Mouse (Mus musculus) CH12.LX (cell line): ENCODE measurements around the gene Nrp2. TPM values are rescaled to one million over a fixed set of nuclear protein-coding genes. Genes with fewer than 3 reads are reported as not detected.

ENCODE experiments used
- DNase-seq: peaks from one replicate; pipeline ENCODE4 v3.0.0-alpha.2; 2013; ENCODE audit errors: extremely low read depth
- H3K27ac ChIP-seq: 2 replicates; pipeline ENCODE4 v1.5.1; 2012; ENCODE audit warnings: low read depth, mild to moderate bottlenecking, control low read depth, moderate library complexity; ENCODE audit not compliant: insufficient read depth
- H3K27me3 ChIP-seq: replicated peaks from 2 replicates; pipeline ENCODE3; 2012; ENCODE audit warnings: inconsistent platforms
- H3K36me3 ChIP-seq, 2 experiments: replicated peaks in 1 of 2; 2 replicates each; pipeline versions ENCODE3 to v1.6.1; 2012; ENCODE audit warnings: inconsistent platforms in 1 of 2, low read length in 1 of 2, mild to moderate bottlenecking in 1 of 2, mixed read lengths in 1 of 2, moderate library complexity in 1 of 2; ENCODE audit not compliant: control insufficient read depth in 1 of 2, insufficient read depth in 1 of 2
- H3K4me1 ChIP-seq, 2 experiments: 2 replicates each; pipeline ENCODE4 v1.6.1; 2012; ENCODE audit warnings: inconsistent platforms in 1 of 2, moderate library complexity in 1 of 2; ENCODE audit not compliant: insufficient read depth in 2 of 2, control insufficient read depth in 1 of 2
- H3K4me2 ChIP-seq: 2 replicates; pipeline ENCODE4 v1.6.1; 2012; ENCODE audit warnings: low read depth, mild to moderate bottlenecking, control low read depth; ENCODE audit not compliant: poor library complexity, insufficient read depth, severe bottlenecking
- H3K4me3 ChIP-seq, 3 experiments: fragments of 150-350 bp in 1 of 3; sonication (generic) in 1 of 3; replicated peaks in 1 of 3; 2 replicates each; pipeline versions ENCODE3 to v1.5.1; 2011 to 2012; ENCODE audit warnings: low read depth in 2 of 3, low read length in 2 of 3, mild to moderate bottlenecking in 2 of 3, moderate library complexity in 2 of 3, control low read depth in 1 of 3, improper control_type of control experiment in 1 of 3, inconsistent platforms in 1 of 3, mixed read lengths in 1 of 3; ENCODE audit not compliant: poor library complexity in 1 of 3
- H3K79me2 ChIP-seq: replicated peaks from 2 replicates; pipeline ENCODE4 v1.6.1; 2012; ENCODE audit warnings: mild to moderate bottlenecking, moderate library complexity; ENCODE audit not compliant: control insufficient read depth, poor library complexity, insufficient read depth, severe bottlenecking; ENCODE audit errors: extremely low read depth
- H3K9ac ChIP-seq: 2 replicates; pipeline ENCODE4 v1.6.1; 2012; ENCODE audit warnings: low read depth, mild to moderate bottlenecking, control low read depth, moderate library complexity; ENCODE audit not compliant: insufficient read depth
- H3K9me3 ChIP-seq: replicated peaks from 2 replicates; pipeline ENCODE3; 2012; ENCODE audit warnings: low read length, inconsistent platforms, mixed read lengths
- CHD1 ChIP-seq: IDR thresholded peaks from 2 replicates; pipeline ENCODE4 v1.6.1; 2012; ENCODE audit warnings: low read depth, low read length, improper control_type of control experiment, inconsistent platforms
- E2F4 ChIP-seq: IDR thresholded peaks from 2 replicates; pipeline ENCODE4 v1.6.1; 2011; ENCODE audit warnings: low read depth, low read length, improper control_type of control experiment; ENCODE audit not compliant: insufficient replicate concordance
- IRF4 ChIP-seq: IDR thresholded peaks from 2 replicates; pipeline ENCODE4 v1.6.1; 2014; ENCODE audit warnings: low read depth, mild to moderate bottlenecking, inconsistent platforms, low read length, improper control_type of control experiment
- JUND ChIP-seq: conservative IDR thresholded peaks from 2 replicates; pipeline ENCODE4 v1.6.1; 2011; ENCODE audit warnings: low read depth, low read length, improper control_type of control experiment
- MXI1 ChIP-seq: IDR thresholded peaks from 2 replicates; pipeline ENCODE4 v1.6.1; 2011; ENCODE audit warnings: mild to moderate bottlenecking, low read depth, low read length, improper control_type of control experiment
- NELFE ChIP-seq: IDR thresholded peaks from 2 replicates; pipeline ENCODE4 v1.6.1; 2011; ENCODE audit warnings: low read depth, low read length, improper control_type of control experiment
- PAX5 ChIP-seq: IDR thresholded peaks from 2 replicates; pipeline ENCODE4 v1.6.1; 2012; ENCODE audit warnings: low read length, inconsistent platforms, mixed read lengths
- SIN3A ChIP-seq: IDR thresholded peaks from 2 replicates; pipeline ENCODE4 v1.6.1; 2012; ENCODE audit warnings: low read length, improper control_type of control experiment, inconsistent platforms
- SMC3 ChIP-seq: IDR thresholded peaks from 2 replicates; pipeline ENCODE4 v1.6.1; 2011; ENCODE audit warnings: low read depth, low read length, improper control_type of control experiment
- ZNF384 ChIP-seq: IDR thresholded peaks from 2 replicates; pipeline ENCODE4 v1.6.1; 2012; ENCODE audit warnings: low read depth, low read length, improper control_type of control experiment, inconsistent platforms
- dilution Hi-C: fragments of 300-500 bp; cut with MboI; formaldehyde crosslinking; loops from 2 replicates; pipeline ENCODE4 v1.14.3; 2020; ENCODE audit warnings: low sequenced_read_pairs; ENCODE audit not compliant: extremely low pct_unique_long_range_greater_than_20kb, extremely low pct_ligation_motif_present
- in situ Hi-C: fragments of 300-500 bp; cut with MboI; formaldehyde crosslinking; loops from 3 replicates; pipeline ENCODE4 v1.14.3; 2019; ENCODE audit warnings: low sequenced_read_pairs, low pct_ligation_motif_present, low pct_unique_long_range_greater_than_20kb, mixed read lengths
- polyA plus RNA-seq: library from polyadenylated mRNA; unstranded; fragments of >175 nt; gene quantifications from 2 replicates; pipeline ENCODE4 v1.2.1, GENCODE M21; 2012; ENCODE audit warnings: low read depth; ENCODE audit not compliant: insufficient read length
- total RNA-seq, 2 experiments: library from RNA; depleted of rRNA; stranded (reverse); fragments of 300-350 nt in 1 of 2; fragments of >200 nt in 1 of 2; gene quantifications; 2 replicates each; pipeline ENCODE4 v1.2.3; 2012 to 2014

Gene Nrp2
- total and polyA plus RNA-seq, 3 experiments = 16.4 to 24.4 (median 17.3) TPM

DNA sequence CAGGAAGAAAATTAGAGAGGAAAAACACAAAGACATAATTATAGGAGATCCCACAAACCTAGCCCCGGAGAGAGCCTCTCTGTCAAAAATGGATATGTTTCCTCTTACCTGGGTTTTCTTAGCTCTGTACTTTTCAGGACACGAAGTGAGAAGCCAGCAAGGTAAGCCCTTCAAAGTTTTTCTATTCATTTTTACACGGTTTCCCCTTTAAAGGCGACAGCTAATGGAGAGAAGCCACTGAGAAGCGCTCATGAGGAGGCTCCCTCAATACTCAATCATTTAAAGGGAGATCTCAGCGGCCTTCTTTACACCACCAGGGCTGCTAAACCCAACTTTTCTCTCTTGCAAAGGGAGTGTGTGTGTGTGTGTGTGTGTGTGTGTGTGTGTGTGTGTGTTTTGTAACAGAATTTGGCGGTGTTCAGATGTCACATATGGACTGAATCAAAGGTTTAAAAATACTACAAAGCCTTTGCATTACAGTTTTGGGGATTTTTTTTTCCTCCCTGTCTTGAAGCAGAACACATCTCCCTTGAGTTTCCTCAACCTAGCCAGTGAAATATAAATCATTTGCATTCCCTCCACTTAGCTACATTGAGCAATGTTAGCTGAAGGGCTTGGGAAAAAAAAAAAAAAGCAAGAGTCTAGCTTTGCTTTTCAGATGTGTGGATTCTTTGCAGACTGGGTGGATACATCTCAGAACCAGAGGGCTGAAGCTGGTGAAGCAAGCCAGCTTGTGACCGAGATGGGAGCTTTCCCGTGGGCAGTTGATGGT lies 1.2 kb downstream of the Nrp2 start:
- DNase-seq = no peak
- Histone ChIP-seq H3K9me3 (no peaks in the 10 kb centered on the region), H3K4me2 (peak overlapping the region; percentile 59), H3K9ac (peak overlapping the region; percentile 60; the same call in 1 of the 2 replicates), H3K27ac (no peak overlapping the region), H3K27me3 (no peaks in the 10 kb centered on the region), H3K4me1 (peaks cover 4 to 38% of the 10 kb centered on the region in 2 experiments), H3K4me3 (peak overlapping the region; percentile 67 to 75 (median 73)), H3K36me3 (no peaks in the 10 kb centered on the region), H3K79me2 (peaks cover 35% of the 10 kb centered on the region)
- no peak for TF ChIP-seq JUND
- TF ChIP-seq MXI1 = peak; percentile 58
- TF ChIP-seq CHD1 = 0 out of 2 replicates have a peak, but pooled peaks have one; percentile 92
- no peak for TF ChIP-seq PAX5
- 0 out of 2 replicates have a peak, but pooled peaks have one; percentile 31 for TF ChIP-seq E2F4
- TF ChIP-seq SIN3A = peak; percentile 67
- 0 out of 2 replicates have a peak, but pooled peaks have one; percentile 18 for TF ChIP-seq IRF4
- peak; percentile 83 for TF ChIP-seq ZNF384
- in situ Hi-C loops (loop anchor here (25.0 kb wide), 3 partner anchors 517 to 1567 kb away; no protein-coding TSS in a partner anchor), dilution Hi-C loops (no loop called here)

DNA sequence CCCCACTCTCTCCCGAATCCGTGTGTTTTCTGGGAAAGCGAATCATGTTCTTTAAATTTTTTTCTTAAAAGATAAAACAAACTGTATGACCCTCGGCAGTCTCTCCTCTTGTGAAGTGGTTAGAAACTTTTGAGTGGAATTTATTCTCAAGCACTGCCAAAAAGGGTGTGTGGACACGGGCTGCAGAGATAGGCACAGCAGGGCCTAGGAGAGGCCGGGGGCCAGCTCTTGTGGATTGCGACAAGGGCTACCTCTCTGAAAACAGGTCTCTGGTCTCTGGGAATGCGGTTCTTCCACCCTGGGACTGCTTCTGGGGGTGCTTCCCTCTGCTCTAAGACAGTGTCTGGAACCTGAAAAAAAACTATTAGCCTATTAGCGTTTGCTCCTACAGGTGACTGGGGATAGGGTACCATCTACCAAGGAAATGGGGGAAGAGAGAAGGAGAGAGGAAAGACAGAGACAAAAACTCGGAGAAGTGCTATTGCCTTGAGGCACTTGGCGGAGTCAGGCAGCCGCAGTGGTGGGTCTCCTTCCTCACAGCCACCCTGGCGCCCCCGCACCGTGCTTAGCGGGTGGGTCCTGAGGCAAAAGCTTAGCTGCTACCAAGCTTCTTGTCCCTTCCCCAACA lies 1.9 kb downstream of the Nrp2 start:
- Histone ChIP-seq H3K36me3 (peaks cover 0 to 4% of the 10 kb centered on the region in 2 experiments), H3K27ac (peak overlapping the region; percentile 16; the same call in 1 of the 2 replicates), H3K4me3 (peak overlapping the region; percentile 67 to 75 (median 73)), H3K4me1 (peaks cover 4 to 44% of the 10 kb centered on the region in 2 experiments), H3K9ac (peak overlapping the region; percentile 60), H3K27me3 (no peaks in the 10 kb centered on the region), H3K4me2 (peak overlapping the region; percentile 59), H3K9me3 (no peaks in the 10 kb centered on the region), H3K79me2 (peaks cover 35% of the 10 kb centered on the region)
- no peak for DNase-seq
- TF ChIP-seq NELFE (0 out of 2 replicates have a peak, but pooled peaks have one; percentile 1), SMC3 (no peak)
- dilution Hi-C loops (no loop called here), in situ Hi-C loops (loop anchor here (25.0 kb wide), 3 partner anchors 518 to 1568 kb away; no protein-coding TSS in a partner anchor)
